Mouse (Mus musculus) hindbrain, embryonic 12.5 days (tissue): Measurements from ENCODE around the gene Hba-x. TPM values are rescaled to one million over a fixed set of nuclear protein-coding genes. Genes with fewer than 3 reads are reported as not detected.

Source experiments
- ATAC-seq: fragments of 200-750 bp; cut with Nextera tagmentation; 2 replicates; pipeline ENCODE4 v1.8.0; 2017; ENCODE audit warnings: moderate TSS enrichment; ENCODE audit not compliant: low FRiP score
- H3K27ac ChIP-seq: fragments of 300-500 bp; sonication (generic); 2 replicates; pipeline ENCODE4 v1.5.1; 2016; ENCODE audit warnings: mild to moderate bottlenecking
- H3K27me3 ChIP-seq: fragments of 300-500 bp; sonication (generic); 2 replicates; pipeline ENCODE4 v1.6.1; 2016; ENCODE audit warnings: mild to moderate bottlenecking
- H3K36me3 ChIP-seq: fragments of 300-500 bp; sonication (generic); 2 replicates; pipeline ENCODE4 v1.6.1; 2016; ENCODE audit warnings: mild to moderate bottlenecking
- H3K4me1 ChIP-seq: fragments of 300-500 bp; sonication (generic); 2 replicates; pipeline ENCODE4 v1.6.1; 2016
- H3K4me2 ChIP-seq: fragments of 300-500 bp; sonication (generic); replicated peaks from 2 replicates; pipeline ENCODE4 v1.6.1; 2016; ENCODE audit warnings: mild to moderate bottlenecking
- H3K4me3 ChIP-seq: fragments of 300-500 bp; sonication (generic); 2 replicates; pipeline ENCODE4 v1.5.1; 2016; ENCODE audit warnings: mild to moderate bottlenecking
- H3K9ac ChIP-seq: fragments of 300-500 bp; sonication (generic); 2 replicates; pipeline ENCODE4 v1.6.1; 2016; ENCODE audit warnings: mild to moderate bottlenecking, moderate library complexity
- H3K9me3 ChIP-seq: fragments of 300-500 bp; sonication (generic); replicated peaks from 2 replicates; pipeline ENCODE4 v1.6.1; 2016; ENCODE audit warnings: mild to moderate bottlenecking
- WGBS: fragments of 180-500 bp; shearing (Covaris S2); methylation state at CpG from one replicate; pipeline ENCODE4 v1.1.7; 2016; 5-methylcytosine and 5-hydroxymethylcytosine counted together
- polyA plus RNA-seq: library from polyadenylated mRNA; unstranded; fragments of >200 nt; fragmentation: Nextera tagmentation; extraction: Ambion mirVana; gene quantifications from 2 replicates; pipeline ENCODE4 v1.2.1, GENCODE M21; 2016

Hba-x gene
- polyA plus RNA-seq, 1 experiment from 2014 or later = 2,073 TPM

GRCm38 (mm10) chr11:32256146-32256545 lies 20.1 kb upstream of the Hba-x start:
- no peak for ATAC-seq
- H3K36me3 ChIP-seq = peaks cover 31% of the 10 kb centered on the region
- no peaks in the 10 kb centered on the region for H3K4me1 ChIP-seq
- H3K27me3 ChIP-seq = no peaks in the 10 kb centered on the region
- H3K9me3 ChIP-seq = no peaks in the 10 kb centered on the region
- no peak overlapping the region for H3K27ac ChIP-seq
- no peak overlapping the region for H3K9ac ChIP-seq
- no peak overlapping the region for H3K4me3 ChIP-seq
- H3K4me2 ChIP-seq = no peak overlapping the region
- WGBS = 88% methylated on average over 1 of the region's 1 CpGs

GRCm38 (mm10) chr11:32256566-32256965 lies 19.6 kb upstream of the Hba-x start:
- H3K4me3 ChIP-seq = no peak overlapping the region
- peaks cover 27% of the 10 kb centered on the region for H3K36me3 ChIP-seq
- WGBS = 87% methylated on average over 3 of the region's 3 CpGs
- no peaks in the 10 kb centered on the region for H3K4me1 ChIP-seq
- no peak overlapping the region for H3K9ac ChIP-seq
- no peaks in the 10 kb centered on the region for H3K9me3 ChIP-seq
- ATAC-seq = no peak
- H3K4me2 ChIP-seq = no peak overlapping the region
- no peaks in the 10 kb centered on the region for H3K27me3 ChIP-seq
- H3K27ac ChIP-seq = no peak overlapping the region

- Histone ChIP-seq H3K27ac (peak overlapping the region; percentile 14; the same call in 1 of the 2 replicates), H3K4me3 (no peak overlapping the region), H3K9ac (no peak overlapping the region), H3K27me3 (no peaks in the 10 kb centered on the region), H3K36me3 (peaks cover 14% of the 10 kb centered on the region; the same call in 1 of the 2 replicates), H3K4me2 (no peak overlapping the region), H3K9me3 (no peaks in the 10 kb centered on the region), H3K4me1 (peaks cover 10% of the 10 kb centered on the region)
- WGBS = 80% methylated on average over 10 of the region's 10 CpGs
- no peak for ATAC-seq
Observed at GRCm38 (mm10) chr11:32262674-32263415, 13.4 kb upstream of the Hba-x start.

DNA sequence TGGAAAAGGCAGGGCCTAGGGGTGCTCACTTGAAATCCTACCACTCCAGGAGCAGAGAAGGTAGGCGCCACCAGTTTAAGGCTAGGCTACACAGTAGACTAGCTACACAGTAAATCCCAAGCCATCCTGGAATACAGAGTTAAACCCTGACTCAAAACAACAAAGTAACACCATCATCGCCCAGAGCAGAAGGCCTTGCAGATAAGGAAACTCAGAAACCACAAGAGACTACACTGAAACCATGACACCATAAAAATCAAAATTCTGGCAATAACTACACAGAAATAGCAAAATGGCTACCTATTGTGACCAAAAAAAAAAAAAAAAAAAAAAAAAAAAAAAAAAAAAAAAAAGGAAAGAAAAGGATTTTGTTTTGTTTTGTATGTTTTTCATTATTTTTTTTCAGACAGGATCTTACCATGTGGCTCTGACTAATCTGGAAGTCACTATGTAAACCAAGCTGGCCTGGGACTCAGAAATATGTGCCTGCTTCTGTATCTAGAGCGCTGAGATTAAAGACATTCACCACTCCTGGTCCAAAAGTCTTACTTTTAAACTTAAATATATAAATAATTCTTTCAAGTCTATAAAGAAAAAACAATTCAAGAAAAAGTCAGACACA lies 11.0 kb upstream of the Hba-x start:
- no peak for ATAC-seq
- Histone ChIP-seq H3K9me3 (no peaks in the 10 kb centered on the region), H3K36me3 (peaks cover 11% of the 10 kb centered on the region; the same call in 1 of the 2 replicates), H3K4me2 (no peak overlapping the region), H3K27me3 (no peaks in the 10 kb centered on the region), H3K9ac (no peak overlapping the region), H3K4me1 (peaks cover 15% of the 10 kb centered on the region), H3K4me3 (no peak overlapping the region), H3K27ac (no peak overlapping the region)
- 93% methylated on average over 3 of the region's 3 CpGs for WGBS

DNA sequence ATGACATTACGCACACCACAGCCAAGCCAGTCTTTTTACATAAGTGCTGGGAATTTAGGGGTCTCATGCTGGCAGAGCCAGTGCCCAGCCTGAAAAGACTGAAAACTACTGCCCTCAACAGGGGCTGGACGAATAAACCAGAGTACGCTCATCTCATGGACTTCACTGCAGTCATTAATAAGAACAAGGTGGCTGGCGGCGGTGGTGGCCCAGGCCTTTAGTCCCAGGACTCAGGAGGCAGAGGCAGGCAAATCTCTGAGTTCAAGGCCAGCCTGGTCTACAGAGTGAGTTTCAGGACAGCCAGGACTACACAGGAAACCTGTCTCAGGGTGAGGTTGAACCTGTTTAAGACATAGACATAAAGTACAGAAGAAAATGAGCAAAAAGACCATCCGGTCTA lies 10.0 kb upstream of the Hba-x start:
- Histone ChIP-seq H3K4me3 (no peak overlapping the region), H3K4me1 (peaks cover 15% of the 10 kb centered on the region), H3K4me2 (no peak overlapping the region), H3K36me3 (0 out of 2 replicates have a peak, but pooled peaks cover 4% of the 10 kb centered on the region), H3K27me3 (no peaks in the 10 kb centered on the region), H3K9me3 (no peaks in the 10 kb centered on the region), H3K27ac (no peak overlapping the region), H3K9ac (no peak overlapping the region)
- ATAC-seq = no peak
- 94% methylated on average over 6 of the region's 6 CpGs for WGBS

DNA sequence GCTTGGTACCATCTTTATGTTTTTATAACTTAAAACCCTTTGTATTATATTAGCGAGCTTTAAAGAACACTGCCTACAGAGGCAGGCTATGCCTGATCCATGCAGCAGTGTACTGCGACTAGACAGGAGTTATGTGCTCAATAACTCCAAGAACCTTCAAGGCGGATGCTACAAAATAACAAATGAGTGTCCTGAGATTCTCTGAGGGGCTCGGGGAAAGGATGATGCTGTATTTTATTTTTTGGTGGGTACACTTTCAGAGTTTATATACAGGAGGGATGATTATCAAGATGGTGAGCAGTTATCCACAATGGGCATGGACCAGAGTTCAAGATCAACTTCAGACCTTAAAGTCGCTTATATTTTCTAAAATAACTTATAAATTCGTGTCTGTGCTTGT lies 9.4 kb upstream of the Hba-x start:
- Histone ChIP-seq H3K9me3 (no peaks in the 10 kb centered on the region), H3K27ac (peak overlapping the region; percentile 97), H3K4me1 (peaks cover 15% of the 10 kb centered on the region), H3K4me3 (peak overlapping the region; percentile 69), H3K36me3 (0 out of 2 replicates have a peak, but pooled peaks cover 4% of the 10 kb centered on the region), H3K9ac (peak overlapping the region; percentile 87), H3K4me2 (peak overlapping the region; percentile 56), H3K27me3 (no peaks in the 10 kb centered on the region)
- ATAC-seq = peak; percentile 5; the same call in 1 of the 2 replicates
- WGBS = 31% methylated on average over 6 of the region's 6 CpGs

GRCm38 (mm10) chr11:32267188-32267884 lies 8.9 kb upstream of the Hba-x start, which contains the start of gene Nprl3:
Nprl3 (minus strand) TSS chr11:32267707.
- H3K9me3 ChIP-seq = no peaks in the 10 kb centered on the region
- H3K4me3 ChIP-seq = peak within 1 kb of the TSS; percentile 69
- H3K4me1 ChIP-seq = peaks cover 15% of the 10 kb centered on the region
- H3K9ac ChIP-seq = peak within 1 kb of the TSS; percentile 87
- H3K27ac ChIP-seq = peak within 1 kb of the TSS; percentile 97
- H3K27me3 ChIP-seq = no peaks in the 10 kb centered on the region
- H3K36me3 ChIP-seq = 0 out of 2 replicates have a peak, but pooled peaks cover 4% of the 10 kb centered on the region
- ATAC-seq = peak; percentile 99
- H3K4me2 ChIP-seq = peak within 1 kb of the TSS; percentile 56
- WGBS = under 1% methylated on average over 54 of the region's 54 CpGs

- H3K9me3 ChIP-seq = no peaks in the 10 kb centered on the region
- peak overlapping the region; percentile 87 for H3K9ac ChIP-seq
- H3K4me3 ChIP-seq = peak overlapping the region; percentile 69
- H3K4me1 ChIP-seq = peaks cover 15% of the 10 kb centered on the region
- H3K36me3 ChIP-seq = no peaks in the 10 kb centered on the region
- 21% methylated on average over 5 of the region's 5 CpGs for WGBS
- ATAC-seq = peak; percentile 42
- peak overlapping the region; percentile 56 for H3K4me2 ChIP-seq
- no peaks in the 10 kb centered on the region for H3K27me3 ChIP-seq
- H3K27ac ChIP-seq = peak overlapping the region; percentile 97; the same call in 1 of the 2 replicates
Observed at GRCm38 (mm10) chr11:32267964-32268363, 8.2 kb upstream of the Hba-x start.

- Histone ChIP-seq H3K27me3 (no peaks in the 10 kb centered on the region), H3K27ac (no peak overlapping the region), H3K9me3 (no peaks in the 10 kb centered on the region), H3K9ac (no peak overlapping the region), H3K4me2 (no peak overlapping the region), H3K36me3 (no peaks in the 10 kb centered on the region), H3K4me1 (peaks cover 15% of the 10 kb centered on the region), H3K4me3 (no peak overlapping the region)
- ATAC-seq = no peak
- 82% methylated on average over 5 of the region's 5 CpGs for WGBS
Observed at GRCm38 (mm10) chr11:32268952-32269351, 7.2 kb upstream of the Hba-x start.

- Histone ChIP-seq H3K4me1 (peaks cover 10% of the 10 kb centered on the region), H3K9ac (no peak overlapping the region), H3K4me2 (no peak overlapping the region), H3K27ac (no peak overlapping the region), H3K27me3 (0 out of 2 replicates have a peak, but pooled peaks cover 2% of the 10 kb centered on the region), H3K36me3 (no peaks in the 10 kb centered on the region), H3K9me3 (no peaks in the 10 kb centered on the region), H3K4me3 (no peak overlapping the region)
- ATAC-seq = no peak
- 38% methylated on average over 4 of the region's 4 CpGs for WGBS
Observed at GRCm38 (mm10) chr11:32271178-32271577, 5.0 kb upstream of the Hba-x start.

DNA sequence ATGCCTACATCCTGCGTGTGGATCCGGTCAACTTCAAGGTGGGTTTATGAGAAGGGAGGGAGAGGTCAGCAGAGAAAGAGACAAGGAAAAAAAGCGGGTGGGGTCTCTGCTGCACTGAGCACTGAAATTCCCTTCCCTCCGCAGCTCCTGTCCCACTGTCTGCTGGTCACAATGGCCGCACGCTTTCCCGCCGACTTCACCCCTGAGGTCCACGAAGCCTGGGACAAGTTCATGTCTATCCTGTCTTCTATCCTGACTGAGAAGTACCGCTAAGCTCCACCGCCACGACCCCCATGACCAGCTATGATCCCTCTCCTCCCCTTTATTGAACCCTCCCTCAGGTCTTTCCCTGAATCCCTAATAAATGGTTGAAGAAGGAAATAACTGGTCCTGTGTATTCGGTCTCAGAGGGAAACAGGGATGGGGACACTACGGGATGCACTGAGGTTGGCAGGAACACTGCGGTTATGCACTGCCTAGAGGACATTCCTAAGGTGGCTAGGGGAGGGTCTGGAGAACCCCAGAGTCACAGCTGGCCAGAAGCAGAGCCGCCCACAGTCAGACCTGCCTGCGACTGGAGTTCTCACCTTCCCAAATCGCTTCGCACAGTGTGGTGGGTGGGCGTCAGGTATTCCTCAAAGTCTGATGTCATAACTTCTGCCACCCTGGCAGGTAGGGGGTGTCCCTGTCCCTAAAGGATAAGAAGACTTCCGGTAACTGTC lies 1.7 kb downstream of the Hba-x start:
- no peaks in the 10 kb centered on the region for H3K36me3 ChIP-seq
- no peak for ATAC-seq
- H3K27ac ChIP-seq = no peak overlapping the region
- 72% methylated on average over 21 of the region's 21 CpGs for WGBS
- no peaks in the 10 kb centered on the region for H3K9me3 ChIP-seq
- no peak overlapping the region for H3K4me3 ChIP-seq
- no peaks in the 10 kb centered on the region for H3K4me1 ChIP-seq
- peaks cover 22% of the 10 kb centered on the region; the same call in 1 of the 2 replicates for H3K27me3 ChIP-seq
- H3K9ac ChIP-seq = no peak overlapping the region
- no peak overlapping the region for H3K4me2 ChIP-seq
